ENCODE assay signal across 19 mouse cellular contexts in genomic region chr19:14415996-14416395, GRCm38 (mm10).
"Had no signal": no experiment of that assay in that cellular context is flagged by ENCODE, and none has a peak within 500 bp of the region (broad histone marks: within the 10 kb centered on the region; RNA-seq: fewer than 3 reads in every experiment).

No protein-coding gene starts in this region.

- H3K27me3 ChIP-seq: limb, embryonic 12.5 days; limb, embryonic 15.5 days; midbrain, embryonic 15.5 days; neural tube, embryonic 13.5 days had no signal

- H3K9ac ChIP-seq: limb, embryonic 12.5 days; limb, embryonic 15.5 days; liver, embryonic 14.5 days; liver, postnatal 0 days; lung, embryonic 14.5 days; midbrain, embryonic 12.5 days; midbrain, embryonic 15.5 days; neural tube, embryonic 13.5 days had no signal

- H3K4me1 ChIP-seq: limb, embryonic 12.5 days had no signal

- DNase-seq: kidney, adult 9 months; kidney, postnatal 14 days; kidney, postnatal 4 days; left cerebral cortex, postnatal 4 days; liver, postnatal 0 days; lung, embryonic 14.5 days; right cerebral cortex, adult 18-20 months; right cerebral cortex, postnatal 14 days; right cerebral cortex, postnatal 4 days; thymus, postnatal 25 days had no signal

- H3K36me3 ChIP-seq: limb, embryonic 12.5 days; limb, embryonic 15.5 days; midbrain, embryonic 12.5 days; midbrain, embryonic 15.5 days; neural tube, embryonic 13.5 days had no signal

- H3K4me3 ChIP-seq: limb, embryonic 12.5 days; limb, embryonic 15.5 days; midbrain, embryonic 12.5 days; midbrain, embryonic 15.5 days; neural tube, embryonic 13.5 days had no signal

- ATAC-seq: liver, postnatal 0 days; lung, postnatal 0 days; midbrain, embryonic 15.5 days had no signal

- H3K9me3 ChIP-seq: limb, embryonic 12.5 days; limb, embryonic 15.5 days; midbrain, embryonic 12.5 days; midbrain, embryonic 15.5 days; neural tube, embryonic 13.5 days had no signal

- H3K27ac ChIP-seq: limb, embryonic 12.5 days; limb, embryonic 15.5 days; liver, embryonic 14.5 days; macrophage; midbrain, embryonic 12.5 days; midbrain, embryonic 15.5 days; neural tube, embryonic 13.5 days had no signal

- H3K4me2 ChIP-seq: limb, embryonic 12.5 days; limb, embryonic 15.5 days; liver, embryonic 11.5 days; lung, embryonic 14.5 days; midbrain, embryonic 12.5 days; midbrain, embryonic 15.5 days; neural tube, embryonic 13.5 days had no signal
